Mouse (Mus musculus): ENCODE measurements around the gene Adh6b.
"Not testable (repeated sequence)": the region's sequence is repeated elsewhere in the genome, so short reads cannot be mapped to it uniquely, and the experiment has no call there.

Gene Adh6b

GRCm38 (mm10) chr3:138360721-138361120 lies 19.1 kb downstream of the Adh6b start:
- DNase-seq (ENCODE audit: low read depth, low spot score) = no peak

DNA sequence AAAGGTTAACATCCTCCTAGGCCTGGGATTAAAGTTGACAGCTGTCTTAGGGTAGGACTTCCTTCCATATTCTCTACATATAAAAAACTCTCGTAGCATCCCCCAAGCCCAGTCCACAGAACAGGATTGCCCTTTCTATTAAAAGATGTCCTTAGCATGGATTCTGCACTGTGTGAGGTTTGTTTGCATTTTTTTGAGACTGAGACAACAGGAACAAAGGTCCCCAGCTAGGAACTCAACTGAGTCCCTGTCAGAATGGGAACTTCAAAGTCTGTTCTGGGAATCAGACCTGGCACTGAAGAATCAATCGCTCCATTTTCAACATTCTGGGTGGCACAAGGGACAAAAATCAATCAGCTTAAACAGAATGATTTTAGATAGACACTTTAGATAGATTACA lies 21.3 kb downstream of the Adh6b start:
- no peak for DNase-seq (ENCODE audit: low read depth, low spot score)

DNA sequence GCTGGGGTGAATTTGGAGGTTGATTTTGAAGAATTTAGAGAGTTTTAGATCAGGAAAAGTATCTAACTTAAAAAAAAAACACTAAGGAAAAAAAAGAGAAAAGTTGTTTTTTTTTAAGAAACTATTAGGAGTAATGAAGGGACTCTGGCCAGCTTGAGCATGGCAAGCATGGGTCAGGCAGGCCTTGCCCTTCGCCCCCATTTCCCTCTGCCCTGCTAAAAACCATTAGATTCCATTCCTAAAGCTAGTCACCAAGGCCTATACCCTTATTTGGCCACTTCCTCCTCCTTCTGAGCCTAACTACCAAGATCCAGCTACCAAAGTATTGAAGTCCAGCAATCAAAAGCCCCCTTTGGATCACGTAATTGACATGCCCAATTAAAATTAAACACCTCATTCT lies 24.6 kb downstream of the Adh6b start:
- no peak for DNase-seq (ENCODE audit: low read depth, low spot score)

- DNase-seq (ENCODE audit: low read depth, low spot score) = no peak
Observed at GRCm38 (mm10) chr3:138369546-138369945, 28.0 kb downstream of the Adh6b start.

DNA sequence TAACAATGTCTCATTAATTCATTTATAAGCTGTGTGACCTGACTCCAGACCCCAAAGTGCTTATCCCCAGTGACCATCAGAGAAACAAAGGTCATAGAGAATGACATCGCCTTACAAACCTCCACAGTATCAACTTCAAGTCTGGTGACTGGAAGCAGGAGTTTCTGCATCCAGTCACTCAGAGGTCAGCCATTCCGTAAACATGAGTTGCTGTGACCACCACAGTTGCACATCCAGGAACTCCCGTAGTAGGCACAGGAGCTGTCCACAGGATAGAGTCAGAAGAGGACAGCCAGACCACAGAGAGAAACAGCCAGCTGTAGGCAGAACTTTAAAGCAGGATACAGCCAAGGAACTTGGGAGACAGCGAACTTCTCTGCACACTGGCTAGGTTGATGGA lies 28.7 kb downstream of the Adh6b start:
- not testable (repeated sequence) for DNase-seq (ENCODE audit: low read depth, low spot score)

DNA sequence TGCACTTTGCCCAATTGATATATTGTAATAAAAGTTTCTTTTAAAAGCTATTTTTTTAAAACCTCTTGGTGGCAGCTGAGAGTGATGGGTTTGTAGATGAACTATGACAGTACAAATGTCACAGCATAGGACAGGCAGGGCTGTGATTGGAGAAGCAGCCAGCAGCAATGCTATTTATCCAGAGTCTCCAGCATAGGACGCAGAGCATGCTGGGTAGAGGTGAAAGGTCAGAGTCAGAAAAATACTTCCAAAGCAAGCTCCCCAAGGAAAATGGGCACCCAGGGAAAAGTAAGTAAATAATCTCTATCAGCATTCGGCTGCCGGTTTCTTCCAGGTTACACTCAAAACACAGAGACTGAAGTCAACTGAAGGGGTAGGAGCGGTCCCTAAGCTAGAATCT lies 32.3 kb downstream of the Adh6b start:
- DNase-seq (ENCODE audit: low read depth, low spot score) = no peak

DNA sequence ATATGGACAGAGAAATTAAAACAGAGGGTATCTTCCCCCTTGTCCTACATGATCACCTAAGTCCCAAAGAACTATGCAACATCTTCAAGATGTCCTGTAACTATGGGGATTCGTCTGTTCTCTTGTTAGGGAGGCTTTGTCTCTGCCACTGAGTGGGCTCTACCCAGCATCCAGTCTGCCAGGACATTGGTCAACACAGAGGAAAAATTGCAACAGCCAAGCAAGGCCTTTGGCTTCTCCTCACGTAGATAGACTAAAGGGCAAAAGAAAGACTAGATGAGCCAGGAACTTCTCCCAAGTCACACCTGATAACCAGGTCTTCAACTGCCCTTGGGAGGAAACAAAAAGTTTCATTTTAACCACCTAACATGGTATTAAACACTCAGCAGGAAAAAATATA lies 33.6 kb downstream of the Adh6b start:
- no peak for DNase-seq (ENCODE audit: low read depth, low spot score)

GRCm38 (mm10) chr3:138381133-138381532 lies 39.6 kb downstream of the Adh6b start:
- no peak for DNase-seq (ENCODE audit: low read depth, low spot score)

GRCm38 (mm10) chr3:138387155-138387554 lies 45.6 kb downstream of the Adh6b start:
- no peak for DNase-seq (ENCODE audit: low read depth, low spot score)

GRCm38 (mm10) chr3:138404872-138405271 lies 63.3 kb downstream of the Adh6b start:
- no peak for DNase-seq (ENCODE audit: low read depth, low spot score)

DNA sequence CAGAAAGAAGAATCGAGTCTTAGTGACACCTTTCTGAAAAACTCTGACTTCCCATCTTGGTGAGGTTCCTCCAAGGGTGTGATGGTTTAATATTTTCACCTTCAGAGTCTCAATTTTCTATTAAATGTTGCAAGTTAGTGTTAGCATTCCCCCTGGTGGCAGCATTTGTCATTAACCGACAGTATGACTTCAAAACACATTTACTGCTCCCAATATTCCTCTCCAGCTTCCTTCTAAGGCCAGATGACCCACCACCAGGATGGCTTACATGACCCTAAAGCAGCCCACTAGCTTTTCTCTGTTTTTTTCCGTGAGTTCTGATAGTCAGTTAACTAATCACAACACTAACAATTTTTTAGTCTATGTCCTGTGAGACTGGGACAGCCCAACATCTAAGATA lies 63.8 kb downstream of the Adh6b start:
- peak; percentile 18 for DNase-seq (ENCODE audit: low read depth, low spot score)

- DNase-seq (ENCODE audit: low read depth, low spot score) = no peak
Observed at GRCm38 (mm10) chr3:138405840-138406239, 64.3 kb downstream of the Adh6b start.

DNA sequence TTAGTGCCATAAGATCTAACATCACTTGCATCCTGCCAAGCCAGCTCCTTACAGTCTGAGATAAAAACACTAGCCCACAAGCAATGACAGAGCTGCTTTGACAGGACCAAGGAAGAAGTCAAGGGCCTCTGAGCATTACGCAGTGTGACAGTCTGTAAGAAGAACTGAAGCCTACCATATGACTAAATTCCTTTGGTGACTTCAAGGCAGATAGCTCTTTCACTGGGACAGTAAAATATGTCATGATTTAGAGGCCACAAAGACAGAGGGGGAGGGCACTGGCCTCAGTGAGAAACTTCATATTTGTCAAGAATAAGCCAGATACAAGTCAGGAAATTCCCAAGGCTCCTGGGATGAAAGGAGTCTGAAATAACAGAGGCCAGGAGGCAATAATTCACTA lies 66.3 kb downstream of the Adh6b start:
- no peak for DNase-seq (ENCODE audit: low read depth, low spot score)

Data from ZHBTc4 (cell line).